Mouse (Mus musculus): ENCODE results near the gene Pkd1l1.

The Pkd1l1 gene

GRCm38 (mm10) chr11:8973166-8973565, at the start of gene Pkd1l1:
Pkd1l1 (minus strand) TSS chr11:8973266.
- CTCF ChIA-PET: no interaction called here

GRCm38 (mm10) chr11:9020207-9020606, 47.1 kb upstream of the Pkd1l1 start:
- CTCF ChIA-PET: no interaction called here

GRCm38 (mm10) chr11:9018491-9019267, 45.6 kb upstream of the Pkd1l1 start:
- CTCF ChIA-PET: no interaction called here

- CTCF ChIA-PET: no interaction called here
These were observed 41.7 kb upstream of the Pkd1l1 start for GRCm38 (mm10) chr11:9014740-9015139.

GRCm38 (mm10) chr11:9011348-9011747, 38.3 kb upstream of the Pkd1l1 start:
- CTCF ChIA-PET: no interaction called here

- CTCF ChIA-PET: no interaction called here
These were observed 37.8 kb upstream of the Pkd1l1 start, which contains the start of gene Hus1 for GRCm38 (mm10) chr11:9010853-9011339. Hus1 (minus strand) TSS chr11:9011191.

- CTCF ChIA-PET: no interaction called here
These were observed 37.4 kb upstream of the Pkd1l1 start for GRCm38 (mm10) chr11:9010416-9010815.

GRCm38 (mm10) chr11:9008761-9009160, 35.7 kb upstream of the Pkd1l1 start:
- CTCF ChIA-PET: interaction anchor here (0.6 kb wide), 1 partner anchor 25 kb away, joined by 3 read pairs; no protein-coding TSS in a partner anchor

GRCm38 (mm10) chr11:8988084-8988483, 15.0 kb upstream of the Pkd1l1 start:
- CTCF ChIA-PET: no interaction called here

GRCm38 (mm10) chr11:8986058-8986457, 13.0 kb upstream of the Pkd1l1 start:
- CTCF ChIA-PET: no interaction called here

GRCm38 (mm10) chr11:8983237-8983861, 10.3 kb upstream of the Pkd1l1 start:
- CTCF ChIA-PET: no interaction called here

GRCm38 (mm10) chr11:8978154-8978553, 5.1 kb upstream of the Pkd1l1 start:
- CTCF ChIA-PET: no interaction called here

- CTCF ChIA-PET: no interaction called here
These were observed 973 bp downstream of the Pkd1l1 start for GRCm38 (mm10) chr11:8972093-8972492.

- CTCF ChIA-PET: no interaction called here
These were observed 2.6 kb downstream of the Pkd1l1 start for GRCm38 (mm10) chr11:8970509-8970908.

GRCm38 (mm10) chr11:8968094-8968493, 5.0 kb downstream of the Pkd1l1 start:
- CTCF ChIA-PET: interaction anchor here (0.5 kb wide), 1 partner anchor 10 kb away, joined by 5 read pairs; no protein-coding TSS in a partner anchor

- CTCF ChIA-PET: interaction anchor here (0.6 kb wide), 1 partner anchor 10 kb away, joined by 5 read pairs; no protein-coding TSS in a partner anchor
These were observed 14.5 kb downstream of the Pkd1l1 start for GRCm38 (mm10) chr11:8958572-8958971.

GRCm38 (mm10) chr11:8958108-8958507, 15.0 kb downstream of the Pkd1l1 start:
- CTCF ChIA-PET: interaction anchor here (0.6 kb wide), 1 partner anchor 10 kb away, joined by 5 read pairs; no protein-coding TSS in a partner anchor

GRCm38 (mm10) chr11:8957023-8957422, 16.0 kb downstream of the Pkd1l1 start:
- CTCF ChIA-PET: no interaction called here

GRCm38 (mm10) chr11:8955678-8956077, 17.4 kb downstream of the Pkd1l1 start:
- CTCF ChIA-PET: interaction anchor here (0.6 to 0.8 kb wide), 2 partner anchors 196 to 531 kb away, joined by 3 to 4 read pairs; no protein-coding TSS in a partner anchor

- CTCF ChIA-PET: no interaction called here
These were observed 23.2 kb downstream of the Pkd1l1 start for GRCm38 (mm10) chr11:8949765-8950430.

GRCm38 (mm10) chr11:8948871-8949270, 24.2 kb downstream of the Pkd1l1 start:
- CTCF ChIA-PET: no interaction called here

- CTCF ChIA-PET: no interaction called here
These were observed 29.0 kb downstream of the Pkd1l1 start for GRCm38 (mm10) chr11:8944114-8944513.

Data from spleen, embryonic (tissue).